In genomic region chr17:33980181-33981035, GRCm38 (mm10) we compare ENCODE assay signal across 8 mouse cellular contexts. TPM values are rescaled to one million over a fixed set of nuclear protein-coding genes. Genes with fewer than 3 reads are reported as not detected.
DNase-seq lines count a peak whose midpoint lies in the region; ATAC-seq and TF ChIP-seq lines count a peak whose summit lies in the region.

No protein-coding gene starts in this region.

- no peak overlapping the region for H3K9ac ChIP-seq in liver, adult 2 months (ENCODE audit: low read depth, low read length)
- no peak overlapping the region; the same call in 1 of the 2 replicates for H3K9ac ChIP-seq in liver, embryonic 11.5 days (ENCODE audit: low read depth, low read length)
- no peak overlapping the region for H3K9ac ChIP-seq in embryonic facial prominence, embryonic 12.5 days
- no peak overlapping the region for H3K9ac ChIP-seq in hindbrain, postnatal 0 days (replicated peaks; ENCODE audit: low read length)
- no peak overlapping the region for H3K9ac ChIP-seq in neural tube, embryonic 12.5 days

- H3K4me3 ChIP-seq in liver, adult 2 months (ENCODE audit: insufficient read depth, low read depth, low read length), result no peak overlapping the region
- no peak overlapping the region for H3K4me3 ChIP-seq in liver, embryonic 11.5 days (ENCODE audit: low read depth, low read length)
- H3K4me3 ChIP-seq in embryonic facial prominence, embryonic 12.5 days, result no peak overlapping the region; the same call in 1 of the 2 replicates
- no peak overlapping the region for H3K4me3 ChIP-seq in hindbrain, postnatal 0 days (ENCODE audit: low read length)
- no peak overlapping the region for H3K4me3 ChIP-seq in neural tube, embryonic 12.5 days

- no peak for TF ChIP-seq POLR2A in liver, adult 2 months (IDR thresholded peaks at IDR 0.05; ENCODE audit: extremely low read depth, insufficient read depth, low read length)

- H3K79me2 ChIP-seq in liver, adult 2 months (ENCODE audit: control insufficient read depth, insufficient read depth, low read length), result peaks cover 3% of the 10 kb centered on the region; the same call in 1 of the 2 replicates

- peak overlapping the region; percentile 69 for H3K27ac ChIP-seq in liver, adult 2 months (replicated peaks; ENCODE audit: insufficient read depth, low read depth, low read length)
- no peak overlapping the region; the same call in none of the 2 replicates for H3K27ac ChIP-seq in liver, embryonic 11.5 days (ENCODE audit: low read depth, low read length)
- H3K27ac ChIP-seq in embryonic facial prominence, embryonic 12.5 days, result no peak overlapping the region
- H3K27ac ChIP-seq in hindbrain, postnatal 0 days, result peak overlapping the region; percentile 69
- H3K27ac ChIP-seq in neural tube, embryonic 12.5 days, result no peak overlapping the region

- peaks cover 17% of the 10 kb centered on the region for H3K4me1 ChIP-seq in liver, adult 2 months (ENCODE audit: control insufficient read depth, insufficient read depth, low read length)
- H3K4me1 ChIP-seq in liver, embryonic 11.5 days (replicated peaks; ENCODE audit: control insufficient read depth, insufficient read depth, low read length), result peaks cover 21% of the 10 kb centered on the region
- peaks cover 10% of the 10 kb centered on the region for H3K4me1 ChIP-seq in embryonic facial prominence, embryonic 12.5 days
- H3K4me1 ChIP-seq in hindbrain, postnatal 0 days (ENCODE audit: insufficient read depth, low read length), result no peaks in the 10 kb centered on the region
- H3K4me1 ChIP-seq in neural tube, embryonic 12.5 days, result peaks cover 7% of the 10 kb centered on the region

- H3K9me3 ChIP-seq in liver, embryonic 11.5 days (ENCODE audit: control insufficient read depth, low read length), result no peaks in the 10 kb centered on the region
- H3K9me3 ChIP-seq in embryonic facial prominence, embryonic 12.5 days, result no peaks in the 10 kb centered on the region
- H3K9me3 ChIP-seq in hindbrain, postnatal 0 days (ENCODE audit: low read length), result no peaks in the 10 kb centered on the region
- H3K9me3 ChIP-seq in neural tube, embryonic 12.5 days, result no peaks in the 10 kb centered on the region

- no peaks in the 10 kb centered on the region for H3K27me3 ChIP-seq in liver, adult 2 months (ENCODE audit: control insufficient read depth, insufficient read depth, low read length)
- peaks cover 18% of the 10 kb centered on the region for H3K27me3 ChIP-seq in liver, embryonic 11.5 days (replicated peaks; ENCODE audit: control insufficient read depth, insufficient read depth, low read length)
- peaks cover 49% of the 10 kb centered on the region for H3K27me3 ChIP-seq in embryonic facial prominence, embryonic 12.5 days
- peaks cover 26% of the 10 kb centered on the region for H3K27me3 ChIP-seq in hindbrain, postnatal 0 days (ENCODE audit: insufficient read depth, low read length)
- H3K27me3 ChIP-seq in neural tube, embryonic 12.5 days (replicated peaks), result peaks cover 37% of the 10 kb centered on the region

- no peaks in the 10 kb centered on the region for H3K36me3 ChIP-seq in liver, adult 2 months (ENCODE audit: control insufficient read depth, insufficient read depth, low read length)
- H3K36me3 ChIP-seq in liver, embryonic 11.5 days (ENCODE audit: control insufficient read depth, insufficient read depth, low read length), result no peaks in the 10 kb centered on the region
- no peaks in the 10 kb centered on the region for H3K36me3 ChIP-seq in embryonic facial prominence, embryonic 12.5 days
- no peaks in the 10 kb centered on the region for H3K36me3 ChIP-seq in hindbrain, postnatal 0 days (ENCODE audit: insufficient read depth, low read length)
- no peaks in the 10 kb centered on the region for H3K36me3 ChIP-seq in neural tube, embryonic 12.5 days

- ATAC-seq in liver, embryonic 11.5 days (replicated peaks; ENCODE audit: low FRiP score), result no peak
- ATAC-seq in embryonic facial prominence, embryonic 12.5 days (ENCODE audit: insufficient number of reproducible peaks, insufficient read depth, low FRiP score, low TSS enrichment), result no peak
- no peak for ATAC-seq in hindbrain, postnatal 0 days
- peak; percentile 2; the same call in 1 of the 2 replicates for ATAC-seq in neural tube, embryonic 12.5 days (ENCODE audit: low FRiP score, low read depth)

- WGBS in liver, adult 2 months, result 64% methylated on average over 19 of the region's 19 CpGs
- 79% methylated on average over 19 of the region's 19 CpGs for WGBS in liver, embryonic 11.5 days
- 77% methylated on average over 19 of the region's 19 CpGs for WGBS in embryonic facial prominence, embryonic 12.5 days
- 79% methylated on average over 19 of the region's 19 CpGs for WGBS in hindbrain, postnatal 0 days
- 78% methylated on average over 19 of the region's 19 CpGs for WGBS in neural tube, embryonic 12.5 days

- DNase-seq in liver, adult 2 months (ENCODE audit: extremely low read depth, low read depth, low spot score), result peak; percentile 71
- no peak for DNase-seq in liver, embryonic 11.5 days (ENCODE audit: low spot score)
- DNase-seq in hindbrain, postnatal 0 days (ENCODE audit: low spot score), result peak; percentile 20
- no peak for DNase-seq in right cerebral cortex, postnatal 36 days (ENCODE audit: low spot score in 2 of 2)
- no peak for DNase-seq in adrenal gland, postnatal 36 days
- no peak for DNase-seq in retina, embryonic 14.5 days (ENCODE audit: low spot score)

- H3K4me2 ChIP-seq in liver, embryonic 11.5 days, result no peak overlapping the region; the same call in 1 of the 2 replicates
- 0 out of 2 replicates have a peak overlapping the region, but pooled peaks have one; percentile 23 for H3K4me2 ChIP-seq in embryonic facial prominence, embryonic 12.5 days (replicated peaks)
- no peak overlapping the region for H3K4me2 ChIP-seq in hindbrain, postnatal 0 days (ENCODE audit: low read depth, low read length)
- peak overlapping the region; percentile 63 for H3K4me2 ChIP-seq in neural tube, embryonic 12.5 days (replicated peaks)

- TF ChIP-seq CTCF in liver, adult 2 months (IDR thresholded peaks at IDR 0.05; ENCODE audit: low read depth, low read length), result no peak
- no peak for TF ChIP-seq CTCF in hindbrain, postnatal 0 days (IDR thresholded peaks at IDR 0.05; ENCODE audit: low read depth)

RNA-seq across cellular contexts. Expression of gene H2-K1, which starts 19.7 kb away (rescaled TPM):
- total RNA-seq in liver, adult 2 months (2014; rRNA removed), result 2,105 and 2,348 TPM in 2 replicates
- polyA plus RNA-seq in liver, adult 2 months (2012; rRNA removed), result 4,310 and 5,575 TPM in 2 replicates
- 82.7 and 84.9 TPM in 2 replicates for polyA plus RNA-seq in liver, embryonic 11.5 days (2014; fragmentation: Nextera tagmentation; extraction: Ambion mirVana)
- 7.2 and 8.0 TPM in 2 replicates for polyA plus RNA-seq in embryonic facial prominence, embryonic 12.5 days (2016; fragmentation: Nextera tagmentation; extraction: Ambion mirVana)
- total RNA-seq in hindbrain, postnatal 0 days (2014; rRNA removed), result 21.6 and 33.2 TPM in 2 replicates
- 23.9 and 26.2 TPM in 2 replicates for polyA plus RNA-seq in hindbrain, postnatal 0 days (2015; fragmentation: Nextera tagmentation; extraction: Ambion mirVana)
- polyA plus RNA-seq in neural tube, embryonic 12.5 days (2016; fragmentation: Nextera tagmentation; extraction: Ambion mirVana), result 15.2 and 16.8 TPM in 2 replicates
- 100 to 1,000 TPM; 459 to 574 TPM for total RNA-seq in adrenal gland, postnatal 36 days (2021)

RNA-seq across cellular contexts. Expression of gene Rps18, which starts 24.6 kb away (rescaled TPM):
- total RNA-seq in liver, adult 2 months (2014; rRNA removed), result 1,559 and 1,933 TPM in 2 replicates
- polyA plus RNA-seq in liver, adult 2 months (2012; rRNA removed), result 224 and 252 TPM in 2 replicates
- 2,164 and 2,343 TPM in 2 replicates for polyA plus RNA-seq in liver, embryonic 11.5 days (2014; fragmentation: Nextera tagmentation; extraction: Ambion mirVana)
- 1,303 and 1,336 TPM in 2 replicates for polyA plus RNA-seq in embryonic facial prominence, embryonic 12.5 days (2016; fragmentation: Nextera tagmentation; extraction: Ambion mirVana)
- 1,180 and 1,309 TPM in 2 replicates for total RNA-seq in hindbrain, postnatal 0 days (2014; rRNA removed)
- polyA plus RNA-seq in hindbrain, postnatal 0 days (2015; fragmentation: Nextera tagmentation; extraction: Ambion mirVana), result 904 and 918 TPM in 2 replicates
- 914 and 923 TPM in 2 replicates for polyA plus RNA-seq in neural tube, embryonic 12.5 days (2016; fragmentation: Nextera tagmentation; extraction: Ambion mirVana)
- 100 to 1,000 TPM; 791 to 792 TPM for total RNA-seq in adrenal gland, postnatal 36 days (2021)

RNA-seq across cellular contexts. Expression of gene Vps52, which starts 24.8 kb away (rescaled TPM):
- 10.5 and 10.9 TPM in 2 replicates for total RNA-seq in liver, adult 2 months (2014; rRNA removed)
- polyA plus RNA-seq in liver, adult 2 months (2012; rRNA removed), result 31.1 and 40.6 TPM in 2 replicates
- 47.2 and 49.1 TPM in 2 replicates for polyA plus RNA-seq in liver, embryonic 11.5 days (2014; fragmentation: Nextera tagmentation; extraction: Ambion mirVana)
- polyA plus RNA-seq in embryonic facial prominence, embryonic 12.5 days (2016; fragmentation: Nextera tagmentation; extraction: Ambion mirVana), result 55.2 and 55.9 TPM in 2 replicates
- total RNA-seq in hindbrain, postnatal 0 days (2014; rRNA removed), result 55.6 and 57.4 TPM in 2 replicates
- 62.1 and 63.2 TPM in 2 replicates for polyA plus RNA-seq in hindbrain, postnatal 0 days (2015; fragmentation: Nextera tagmentation; extraction: Ambion mirVana)
- polyA plus RNA-seq in neural tube, embryonic 12.5 days (2016; fragmentation: Nextera tagmentation; extraction: Ambion mirVana), result 66.0 and 66.5 TPM in 2 replicates
- total RNA-seq in adrenal gland, postnatal 36 days (2021), result 10 to 100 TPM; 53.4 to 59.9 TPM

RNA-seq across cellular contexts. Expression of gene B3galt4, which starts 29.1 kb away (rescaled TPM):
- total RNA-seq in liver, adult 2 months (2014; rRNA removed), result 0.54 and 0.55 TPM in 2 replicates
- 0.68 and 0.97 TPM in 2 replicates for polyA plus RNA-seq in liver, adult 2 months (2012; rRNA removed)
- polyA plus RNA-seq in liver, embryonic 11.5 days (2014; fragmentation: Nextera tagmentation; extraction: Ambion mirVana), result 2.9 and 3.5 TPM in 2 replicates
- polyA plus RNA-seq in embryonic facial prominence, embryonic 12.5 days (2016; fragmentation: Nextera tagmentation; extraction: Ambion mirVana), result 5.5 and 6.3 TPM in 2 replicates
- total RNA-seq in hindbrain, postnatal 0 days (2014; rRNA removed), result 8.9 and 12.3 TPM in 2 replicates
- 10.7 and 11.6 TPM in 2 replicates for polyA plus RNA-seq in hindbrain, postnatal 0 days (2015; fragmentation: Nextera tagmentation; extraction: Ambion mirVana)
- 7.9 and 8.3 TPM in 2 replicates for polyA plus RNA-seq in neural tube, embryonic 12.5 days (2016; fragmentation: Nextera tagmentation; extraction: Ambion mirVana)
- total RNA-seq in adrenal gland, postnatal 36 days (2021), result 1 to 10 TPM; 4.0 to 6.6 TPM

RNA-seq across cellular contexts. Expression of gene Wdr46, which starts 39.9 kb away (rescaled TPM):
- total RNA-seq in liver, adult 2 months (2014; rRNA removed), result 9.3 and 11.3 TPM in 2 replicates
- 13.2 and 16.4 TPM in 2 replicates for polyA plus RNA-seq in liver, adult 2 months (2012; rRNA removed)
- polyA plus RNA-seq in liver, embryonic 11.5 days (2014; fragmentation: Nextera tagmentation; extraction: Ambion mirVana), result 62.6 and 67.0 TPM in 2 replicates
- 44.9 and 49.6 TPM in 2 replicates for polyA plus RNA-seq in embryonic facial prominence, embryonic 12.5 days (2016; fragmentation: Nextera tagmentation; extraction: Ambion mirVana)
- 16.6 and 16.8 TPM in 2 replicates for total RNA-seq in hindbrain, postnatal 0 days (2014; rRNA removed)
- 16.7 and 17.9 TPM in 2 replicates for polyA plus RNA-seq in hindbrain, postnatal 0 days (2015; fragmentation: Nextera tagmentation; extraction: Ambion mirVana)
- polyA plus RNA-seq in neural tube, embryonic 12.5 days (2016; fragmentation: Nextera tagmentation; extraction: Ambion mirVana), result 38.4 and 39.7 TPM in 2 replicates
- 10 to 100 TPM; 34.4 to 34.9 TPM for total RNA-seq in adrenal gland, postnatal 36 days (2021)

Comparison
In these comparisons a context has a peak if more than half of its experiments do, and no peak if none do; other contexts are left out.
1. DNase-seq: peak in liver, adult 2 months (single experiment) and hindbrain, postnatal 0 days (single experiment); none in liver, embryonic 11.5 days (single experiment), right cerebral cortex, postnatal 36 days (0 of 2), adrenal gland, postnatal 36 days (0 of 2) and retina, embryonic 14.5 days (single experiment).
2. H3K27ac ChIP-seq: peak in liver, adult 2 months (single experiment) and hindbrain, postnatal 0 days (single experiment); none in liver, embryonic 11.5 days (single experiment), embryonic facial prominence, embryonic 12.5 days (single experiment) and neural tube, embryonic 12.5 days (single experiment).
3. RNA of gene H2-K1, which starts 19.7 kb away (polyA plus RNA-seq): 4,310 to 5,575 TPM in liver, adult 2 months; 82.7 to 84.9 TPM in liver, embryonic 11.5 days, 23.9 to 26.2 TPM in hindbrain, postnatal 0 days, 15.2 to 16.8 TPM in neural tube, embryonic 12.5 days and 7.2 to 8.0 TPM in embryonic facial prominence, embryonic 12.5 days; every median in the first group is over 10 times any median in the second.
4. H3K4me2 ChIP-seq: peak in embryonic facial prominence, embryonic 12.5 days (single experiment) and neural tube, embryonic 12.5 days (single experiment); none in liver, embryonic 11.5 days (single experiment) and hindbrain, postnatal 0 days (single experiment).